Mouse (Mus musculus) hindbrain, embryonic 10.5 days (tissue): Measurements from ENCODE around the gene Fbxw21. TPM values are rescaled to one million over a fixed set of nuclear protein-coding genes. Genes with fewer than 3 reads are reported as not detected.
"Not testable (repeated sequence)": the region's sequence is repeated elsewhere in the genome, so short reads cannot be mapped to it uniquely, and the experiment has no call there.

ENCODE experiments used
- DNase-seq: peaks from one replicate; pipeline ENCODE4 v3.0.0-alpha.2; 2017; ENCODE audit warnings: low spot score
- H3K27ac ChIP-seq: fragments of 300-500 bp; sonication (generic); 2 replicates; pipeline ENCODE4 v1.5.1; 2016; ENCODE audit warnings: mild to moderate bottlenecking, moderate library complexity
- H3K27me3 ChIP-seq: fragments of 300-500 bp; sonication (generic); 2 replicates; pipeline ENCODE4 v1.6.1; 2016; ENCODE audit warnings: mild to moderate bottlenecking; ENCODE audit not compliant: poor library complexity, insufficient read depth, severe bottlenecking
- H3K36me3 ChIP-seq: fragments of 300-500 bp; sonication (generic); 2 replicates; pipeline ENCODE4 v1.6.1; 2016; ENCODE audit warnings: mild to moderate bottlenecking, moderate library complexity
- H3K4me1 ChIP-seq: fragments of 300-500 bp; sonication (generic); replicated peaks from 2 replicates; pipeline ENCODE4 v1.6.1; 2016; ENCODE audit warnings: mild to moderate bottlenecking
- H3K4me3 ChIP-seq: fragments of 300-500 bp; sonication (generic); 2 replicates; pipeline ENCODE4 v1.5.1; 2016; ENCODE audit warnings: mild to moderate bottlenecking, moderate library complexity
- H3K9me3 ChIP-seq: fragments of 300-500 bp; sonication (generic); 2 replicates; pipeline ENCODE4 v1.6.1; 2016; ENCODE audit warnings: mild to moderate bottlenecking, moderate library complexity
- WGBS: fragments of 180-500 bp; shearing (Covaris S2); methylation state at CpG from one replicate; pipeline ENCODE4 v1.1.7; 2016; 5-methylcytosine and 5-hydroxymethylcytosine counted together
- polyA plus RNA-seq: library from polyadenylated mRNA; unstranded; fragments of >200 nt; fragmentation: Nextera tagmentation; extraction: Ambion mirVana; gene quantifications from 2 replicates; pipeline ENCODE4 v1.2.1, GENCODE M21; 2016

The Fbxw21 gene
- not detected in 2 replicates for polyA plus RNA-seq

DNA sequence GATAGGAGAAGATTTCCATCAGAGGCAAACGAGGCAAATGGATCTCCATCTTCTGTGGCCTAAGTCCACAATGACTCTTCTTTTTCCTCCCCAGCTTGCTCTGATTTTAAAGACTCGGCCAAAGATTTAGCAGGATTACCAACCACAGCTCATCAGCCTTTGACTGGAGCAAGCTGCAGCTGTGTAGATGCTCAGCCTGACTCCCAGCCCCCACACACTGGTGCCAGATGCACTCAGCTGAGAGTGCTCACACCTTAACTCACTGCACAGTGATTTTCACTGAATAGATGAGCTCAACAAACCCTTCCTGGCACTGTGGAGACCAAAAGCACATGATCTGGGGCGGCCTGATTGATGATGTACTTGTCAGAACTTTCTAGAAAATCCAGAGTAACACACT lies at the start of gene Fbxw21:
Gene Fbxw21 (minus strand): TSS at position 101 of the 400 bp plus-strand sequence.
- WGBS: 74% methylated on average over 3 of the region's 3 CpGs

DNA sequence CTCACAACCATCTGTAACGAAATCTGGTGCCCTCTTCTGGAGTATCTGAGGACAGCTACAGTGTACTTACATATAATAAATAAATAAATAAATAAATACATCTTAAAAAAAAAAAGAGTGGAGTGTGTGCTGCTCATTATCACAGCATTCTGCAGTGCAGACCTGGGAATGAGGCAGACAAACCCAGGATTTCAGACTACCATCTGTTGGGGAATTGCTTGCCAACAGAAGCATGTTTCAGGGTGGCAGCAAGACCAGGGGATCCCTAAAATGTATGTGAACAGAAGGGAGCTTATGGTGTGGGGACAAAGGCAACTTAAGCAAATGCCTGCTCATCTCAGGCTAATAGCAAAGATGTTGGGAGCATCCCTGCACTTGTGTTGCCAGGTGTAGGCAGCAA lies 39.5 kb upstream of the Fbxw21 start:
- H3K27me3 ChIP-seq, H3K4me1 ChIP-seq, DNase-seq, H3K27ac ChIP-seq, H3K9me3 ChIP-seq, H3K4me3 ChIP-seq, H3K36me3 ChIP-seq: not testable (repeated sequence)
- 59% methylated on average over 1 of the region's 1 CpGs for WGBS

More for the DNA sequence above, at the start of gene Fbxw21:
- Histone ChIP-seq H3K4me3 (no peak within 1 kb of the TSS), H3K27ac (no peak within 1 kb of the TSS), H3K9me3 (no peaks in the 10 kb centered on the region), H3K36me3 (no peaks in the 10 kb centered on the region), H3K27me3 (no peaks in the 10 kb centered on the region), H3K4me1 (no peaks in the 10 kb centered on the region)
- DNase-seq: no peak

DNA sequence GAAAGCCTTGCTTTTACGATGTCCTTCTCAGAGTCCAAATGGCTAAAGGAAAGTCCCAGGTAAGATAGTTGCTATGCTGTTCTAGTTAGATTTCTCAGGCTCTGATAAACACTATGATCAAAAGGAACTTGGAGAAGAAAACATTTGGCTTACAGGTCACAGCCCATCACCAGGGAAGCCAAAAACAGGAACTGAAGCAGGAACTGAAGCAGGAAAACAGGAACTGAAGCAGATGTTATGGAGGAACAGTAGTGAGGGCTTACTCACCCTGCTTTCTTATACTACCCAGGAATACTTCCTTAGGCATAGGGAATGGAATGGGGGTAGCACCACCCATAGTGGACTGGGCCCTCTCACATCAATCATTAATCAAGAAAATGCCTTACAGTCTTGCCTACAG lies 38.5 kb upstream of the Fbxw21 start:
- DNase-seq: no peak
- Histone ChIP-seq H3K27ac (no peak overlapping the region), H3K36me3 (no peaks in the 10 kb centered on the region), H3K4me1 (no peaks in the 10 kb centered on the region), H3K4me3 (no peak overlapping the region), H3K27me3 (no peaks in the 10 kb centered on the region), H3K9me3 (no peaks in the 10 kb centered on the region)
- 86% methylated on average over 1 of the region's 1 CpGs for WGBS

DNA sequence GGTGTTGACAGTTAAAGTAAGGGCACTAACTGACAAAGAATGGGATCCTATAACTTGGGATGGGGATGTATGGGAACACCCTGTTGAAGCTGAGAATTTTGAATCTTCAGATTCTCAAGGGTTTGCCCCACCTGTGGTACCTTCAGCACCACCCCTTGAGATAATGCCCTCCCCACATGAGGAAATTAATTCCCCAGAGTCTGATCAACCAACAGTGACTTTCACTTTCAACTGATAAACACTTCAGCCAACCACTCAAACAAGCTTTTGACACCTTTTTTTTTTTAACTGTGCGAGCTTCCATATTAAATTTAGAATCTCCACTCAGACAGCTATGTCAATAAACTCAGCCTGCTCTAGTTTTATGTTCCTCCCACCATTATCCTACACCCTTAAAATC lies 37.5 kb upstream of the Fbxw21 start:
- Histone ChIP-seq H3K27ac (no peak overlapping the region), H3K27me3 (no peaks in the 10 kb centered on the region), H3K9me3 (no peaks in the 10 kb centered on the region), H3K4me3 (no peak overlapping the region), H3K36me3 (no peaks in the 10 kb centered on the region), H3K4me1 (no peaks in the 10 kb centered on the region)
- 86% methylated on average over 1 of the region's 1 CpGs for WGBS
- DNase-seq: no peak

DNA sequence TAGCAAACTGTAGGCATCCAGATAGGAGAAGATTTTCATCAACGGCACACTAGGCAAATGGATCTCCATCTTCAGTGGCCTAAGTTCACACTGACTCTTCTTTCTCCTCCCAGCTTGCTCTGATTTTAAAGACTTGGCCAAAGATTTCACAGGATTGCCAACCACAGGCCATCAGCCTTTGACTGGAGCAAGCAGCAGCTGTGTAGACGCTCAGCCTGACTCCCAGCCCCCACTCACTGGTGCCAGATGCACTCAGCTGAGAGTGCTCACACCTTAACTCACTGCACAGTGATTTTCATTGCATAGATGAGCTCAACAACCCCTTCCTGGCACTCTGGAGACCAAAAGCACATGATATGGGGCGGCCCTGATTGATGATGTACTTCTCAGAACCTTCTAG lies 34.0 kb upstream of the Fbxw21 start, which contains the start of gene Fbxw13:
Gene Fbxw13 (minus strand): TSS at position 101 of the 400 bp plus-strand sequence.
- not testable (repeated sequence) for H3K36me3 ChIP-seq, DNase-seq, H3K4me1 ChIP-seq, H3K4me3 ChIP-seq, H3K27ac ChIP-seq, H3K27me3 ChIP-seq, H3K9me3 ChIP-seq
- 85% methylated on average over 3 of the region's 3 CpGs for WGBS

DNA sequence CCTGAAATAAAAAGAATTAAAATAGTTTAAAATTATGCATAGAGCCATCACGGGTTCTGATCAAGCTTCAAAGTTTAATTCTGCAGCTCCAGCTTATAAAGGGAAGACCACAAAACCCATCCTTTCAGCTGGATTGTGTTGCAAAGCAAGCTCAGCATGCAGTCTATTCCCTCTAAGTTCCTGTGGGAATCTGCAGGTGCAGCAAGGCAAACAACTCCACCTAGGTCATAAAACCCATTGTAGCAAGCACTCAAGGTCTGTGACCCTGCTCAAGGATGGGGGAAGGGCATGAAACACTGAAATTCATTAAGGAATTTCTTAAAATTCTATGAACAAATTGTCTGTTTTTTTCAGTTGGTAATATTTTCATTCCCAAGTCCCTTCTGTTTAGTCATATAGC lies 15.4 kb upstream of the Fbxw21 start:
- Histone ChIP-seq H3K4me3 (no peak overlapping the region), H3K27ac (no peak overlapping the region), H3K4me1 (no peaks in the 10 kb centered on the region), H3K27me3 (no peaks in the 10 kb centered on the region), H3K9me3 (peaks cover 12% of the 10 kb centered on the region), H3K36me3 (no peaks in the 10 kb centered on the region)
- 89% methylated on average over 1 of the region's 1 CpGs for WGBS
- DNase-seq: no peak

DNA sequence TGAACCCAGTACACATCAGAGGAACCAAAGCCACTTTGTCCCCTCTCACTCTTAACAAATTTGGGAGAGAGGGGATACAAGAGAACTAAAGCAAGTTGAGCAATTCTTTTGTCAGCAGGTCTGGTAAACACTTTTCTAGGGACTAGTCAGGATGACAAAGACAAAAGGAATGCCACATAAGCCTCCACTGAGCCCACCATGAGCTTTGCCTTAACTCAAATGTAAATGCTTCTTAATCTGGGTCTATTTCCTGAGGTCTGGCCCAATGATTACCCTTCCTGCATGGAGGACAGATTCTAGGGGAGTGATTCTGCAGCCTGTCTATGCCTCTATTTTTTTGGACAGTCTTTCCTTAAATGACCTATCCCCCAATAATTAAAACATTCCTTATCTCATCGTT lies 14.5 kb upstream of the Fbxw21 start:
- no peak for DNase-seq
- Histone ChIP-seq H3K4me3 (no peak overlapping the region), H3K9me3 (peaks cover 12% of the 10 kb centered on the region), H3K27me3 (no peaks in the 10 kb centered on the region), H3K27ac (no peak overlapping the region), H3K4me1 (no peaks in the 10 kb centered on the region), H3K36me3 (no peaks in the 10 kb centered on the region)
- WGBS: 92% methylated on average over 1 of the region's 1 CpGs

DNA sequence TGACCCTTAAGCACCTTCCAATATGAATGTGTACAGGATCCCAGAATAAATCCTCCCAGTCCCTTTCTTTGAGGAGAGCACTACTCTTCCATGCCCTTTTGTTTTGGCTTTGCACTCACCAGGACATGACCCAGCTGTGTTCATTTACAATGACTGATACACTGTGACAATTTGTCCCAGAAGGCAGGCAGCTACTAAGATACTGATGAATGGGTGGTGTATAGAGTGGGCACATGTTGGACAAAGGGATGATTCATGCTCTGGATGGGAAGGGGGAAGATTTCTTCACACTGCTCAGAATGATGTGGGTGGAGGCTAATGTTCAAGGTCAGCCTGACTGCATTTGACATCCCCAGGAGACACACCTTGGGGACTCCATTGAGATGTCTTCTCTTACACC lies 5.5 kb upstream of the Fbxw21 start:
- Histone ChIP-seq H3K9me3 (peaks cover 11% of the 10 kb centered on the region), H3K4me3 (no peak overlapping the region), H3K27me3 (no peaks in the 10 kb centered on the region), H3K4me1 (no peaks in the 10 kb centered on the region), H3K36me3 (no peaks in the 10 kb centered on the region), H3K27ac (no peak overlapping the region)
- no peak for DNase-seq

DNA sequence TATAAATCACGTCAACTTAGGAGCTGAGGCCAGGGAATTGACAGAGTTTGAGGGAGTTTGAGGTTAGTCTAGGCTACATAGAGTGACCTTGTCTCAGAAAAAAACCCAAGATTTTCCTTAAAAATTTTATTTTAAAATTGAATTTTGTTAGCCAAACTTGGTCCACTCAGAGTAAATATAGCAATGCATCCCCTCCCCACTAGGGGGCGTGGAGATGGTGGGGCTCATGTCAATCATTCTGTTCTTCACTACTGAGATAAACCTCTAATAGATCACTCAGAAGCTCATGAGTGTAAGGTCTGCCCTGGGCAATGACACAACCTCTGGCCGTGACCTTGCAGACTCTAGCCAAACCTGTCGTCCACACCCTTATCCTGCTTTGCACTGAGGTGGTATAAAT lies 21.4 kb downstream of the Fbxw21 start:
- H3K27me3 ChIP-seq, H3K9me3 ChIP-seq, H3K4me3 ChIP-seq, H3K36me3 ChIP-seq, DNase-seq, H3K27ac ChIP-seq, H3K4me1 ChIP-seq: not testable (repeated sequence)
- 71% methylated on average over 4 of the region's 4 CpGs for WGBS

DNA sequence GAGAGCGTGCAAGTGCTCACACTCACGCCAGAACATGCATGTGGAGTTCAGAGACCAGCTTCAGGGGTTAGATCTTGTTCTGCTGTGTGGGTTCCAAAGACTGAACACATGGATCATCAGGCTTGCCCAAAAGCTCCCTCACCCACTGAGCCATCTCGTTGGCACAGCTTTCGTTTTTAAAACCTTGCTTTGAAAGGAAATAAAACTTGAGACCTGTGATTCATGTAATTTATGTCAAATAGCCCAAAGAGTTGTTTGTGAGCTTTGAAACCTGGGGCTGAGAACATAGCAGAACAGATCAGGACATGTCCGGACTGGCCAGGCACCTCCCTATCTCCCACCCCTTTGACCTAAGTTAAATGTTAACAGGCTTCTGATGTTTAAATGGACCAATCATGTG lies 31.8 kb downstream of the Fbxw21 start:
- 90% methylated on average over 5 of the region's 5 CpGs for WGBS
- Histone ChIP-seq H3K36me3 (no peaks in the 10 kb centered on the region), H3K27me3 (no peaks in the 10 kb centered on the region), H3K9me3 (no peaks in the 10 kb centered on the region), H3K4me1 (no peaks in the 10 kb centered on the region), H3K27ac (no peak overlapping the region), H3K4me3 (no peak overlapping the region)
- DNase-seq: no peak

DNA sequence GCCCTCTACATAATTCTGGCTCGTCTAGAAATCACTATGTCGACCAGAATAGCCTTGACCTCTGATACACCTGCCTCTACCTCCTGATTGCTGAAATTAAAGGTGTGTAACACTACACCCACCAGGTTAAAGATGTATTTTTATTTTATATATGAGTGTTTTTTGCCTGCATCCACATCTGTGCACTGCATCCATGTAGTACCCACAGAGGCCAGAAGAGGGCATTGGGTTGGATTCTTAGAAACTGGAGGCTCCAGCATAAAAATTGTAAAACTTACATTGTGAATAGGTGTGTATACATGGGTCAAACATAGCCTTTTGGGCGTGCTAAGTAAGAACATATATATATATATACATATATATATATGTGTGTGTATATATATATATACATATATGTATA lies 33.6 kb downstream of the Fbxw21 start:
- no peak overlapping the region for H3K27ac ChIP-seq
- no peak overlapping the region for H3K4me3 ChIP-seq
- 58% methylated on average over 3 of the region's 3 CpGs for WGBS
- H3K27me3 ChIP-seq: no peaks in the 10 kb centered on the region
- no peaks in the 10 kb centered on the region for H3K4me1 ChIP-seq
- no peak for DNase-seq
- H3K36me3 ChIP-seq: no peaks in the 10 kb centered on the region
- no peaks in the 10 kb centered on the region for H3K9me3 ChIP-seq

DNA sequence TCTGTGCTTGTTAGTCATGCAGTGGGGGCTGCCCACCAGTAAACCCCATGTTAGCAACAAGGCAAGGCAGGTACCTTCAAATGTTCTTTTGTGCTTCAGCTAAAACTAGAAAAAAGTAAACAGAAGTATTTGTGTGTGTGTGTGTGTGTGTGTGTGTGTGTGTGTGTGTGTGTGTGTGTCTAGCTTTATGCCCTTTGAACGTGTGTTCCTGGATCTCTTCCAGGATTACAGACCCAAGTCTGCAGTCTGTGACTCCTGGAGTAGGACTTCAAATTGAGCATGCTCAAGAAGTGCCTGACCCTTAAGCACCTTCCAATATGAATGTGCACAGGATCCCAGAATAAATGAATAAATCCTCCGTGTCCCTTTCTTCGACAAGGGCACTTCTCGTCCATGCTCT lies 34.8 kb downstream of the Fbxw21 start:
- DNase-seq: no peak
- Histone ChIP-seq H3K9me3 (no peaks in the 10 kb centered on the region), H3K36me3 (no peaks in the 10 kb centered on the region), H3K27me3 (no peaks in the 10 kb centered on the region), H3K4me1 (no peaks in the 10 kb centered on the region), H3K27ac (no peak overlapping the region), H3K4me3 (no peak overlapping the region)
- 84% methylated on average over 4 of the region's 4 CpGs for WGBS

DNA sequence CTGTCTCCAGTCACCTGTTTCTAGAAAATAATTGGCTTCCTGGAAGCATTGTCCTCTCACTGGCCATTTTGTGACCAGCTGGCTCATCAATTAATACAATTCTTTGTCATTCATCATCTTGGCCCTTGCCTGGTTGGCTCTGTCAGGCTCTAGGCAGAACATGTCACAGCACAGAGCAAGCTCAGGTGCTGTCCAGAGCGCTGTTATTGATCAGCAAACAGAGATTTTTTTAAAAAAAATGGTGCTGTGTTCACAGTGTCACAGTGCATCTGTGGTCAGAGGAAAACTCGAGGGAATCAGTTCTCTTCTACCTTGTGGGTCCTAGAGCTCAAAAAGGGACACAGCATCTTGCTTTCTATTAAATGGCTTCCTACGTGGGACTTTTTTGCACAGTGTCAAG lies 36.4 kb downstream of the Fbxw21 start:
- Histone ChIP-seq H3K9me3 (no peaks in the 10 kb centered on the region), H3K4me1 (no peaks in the 10 kb centered on the region), H3K27me3 (no peaks in the 10 kb centered on the region), H3K4me3 (no peak overlapping the region), H3K27ac (no peak overlapping the region), H3K36me3 (peaks cover 6% of the 10 kb centered on the region; the same call in 1 of the 2 replicates)
- no peak for DNase-seq
- WGBS: 72% methylated on average over 3 of the region's 3 CpGs

DNA sequence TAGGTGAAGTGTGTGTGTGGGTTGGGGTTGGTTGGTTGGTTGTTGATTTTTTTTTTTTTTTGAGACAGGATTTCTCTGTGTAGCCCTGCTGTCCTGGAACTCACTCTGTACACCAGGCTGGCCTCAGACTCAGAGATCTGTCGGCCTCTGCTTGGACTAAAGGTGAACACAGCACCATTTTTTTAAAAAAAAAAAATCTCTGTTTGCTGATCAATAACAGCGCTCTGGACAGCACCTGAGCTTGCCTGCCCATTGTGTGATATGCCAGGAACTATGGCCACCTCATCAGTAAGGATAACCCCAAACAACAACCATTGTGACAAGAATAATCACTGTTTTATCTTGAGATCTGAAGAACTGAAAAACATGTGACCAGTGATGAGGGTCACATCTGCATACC lies 36.8 kb downstream of the Fbxw21 start:
- H3K4me3 ChIP-seq: no peak overlapping the region
- no peaks in the 10 kb centered on the region for H3K4me1 ChIP-seq
- no peaks in the 10 kb centered on the region for H3K27me3 ChIP-seq
- WGBS: 76% methylated on average over 2 of the region's 2 CpGs
- H3K36me3 ChIP-seq: peaks cover 9% of the 10 kb centered on the region
- no peak for DNase-seq
- H3K9me3 ChIP-seq: no peaks in the 10 kb centered on the region
- H3K27ac ChIP-seq: no peak overlapping the region
